Comparison of ENCODE assay signal across 8 mouse cellular contexts in the genomic region with DNA sequence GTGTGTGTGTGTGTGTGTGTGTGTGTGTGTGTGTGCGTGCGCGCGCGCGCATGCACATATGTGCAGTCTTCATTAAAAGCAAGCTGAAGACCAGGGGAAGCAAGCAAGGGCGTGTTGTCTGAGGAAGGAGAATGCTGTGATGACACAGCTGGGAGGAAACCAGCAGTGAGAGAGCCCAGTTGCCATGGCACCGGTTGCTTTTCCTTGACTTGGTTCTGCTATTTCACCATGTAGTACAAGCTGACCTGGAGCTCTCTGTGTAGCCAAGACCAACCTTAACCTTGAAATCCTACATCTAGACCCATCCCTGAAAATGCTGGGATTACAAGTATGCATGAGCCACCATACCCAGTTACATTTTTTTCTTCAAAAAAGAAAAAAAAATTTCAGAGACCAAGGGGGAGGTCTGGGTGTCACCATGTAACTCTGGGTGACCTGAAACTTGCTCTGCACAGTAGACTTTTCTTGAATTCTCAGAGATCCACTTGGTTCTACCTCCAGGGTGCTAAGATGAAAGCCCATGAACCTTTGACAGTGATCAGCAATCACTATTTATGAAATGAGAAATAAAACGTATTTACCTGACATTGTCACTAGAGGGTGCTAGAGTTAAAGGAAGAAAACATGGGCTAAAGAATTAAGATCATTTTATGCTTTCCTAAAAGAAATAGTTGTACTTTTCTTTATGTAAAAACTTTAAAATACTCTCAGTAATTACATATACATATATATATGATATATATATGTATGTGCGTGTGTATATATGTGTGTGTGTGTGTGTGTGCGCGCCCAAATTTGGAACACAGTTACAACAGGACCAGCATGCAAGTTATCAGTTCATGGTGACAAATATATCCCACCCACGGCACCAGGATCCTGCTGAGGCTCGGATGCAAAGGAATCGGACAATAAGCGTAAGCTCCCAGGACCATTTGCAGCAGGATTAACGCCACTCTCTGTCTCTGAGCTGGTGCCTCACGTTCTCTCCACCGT. TPM values are rescaled to one million over a fixed set of nuclear protein-coding genes. Genes with fewer than 3 reads are reported as not detected.
DNase-seq lines count a peak whose midpoint lies in the region; ATAC-seq lines count a peak whose summit lies in the region.

No protein-coding gene starts in this region.

- no peak for DNase-seq in heart, adult 9 months (ENCODE audit: low spot score in 2 of 2)
- DNase-seq in A20 (ENCODE audit: low read depth, low spot score) (peak; percentile 34), ZHBTc4 (ENCODE audit: low read depth, low spot score) (peak; percentile 30)
- DNase-seq in T-cell, adult 2 months (ENCODE audit: low spot score): no peak
- no peak for DNase-seq in lung, postnatal 14 days

- H3K9ac ChIP-seq in heart, embryonic 12.5 days: no peak overlapping the region
- H3K9ac ChIP-seq in hindbrain, embryonic 16.5 days (ENCODE audit: low read depth, low read length): no peak overlapping the region
- no peak overlapping the region for H3K9ac ChIP-seq in neural tube, embryonic 14.5 days (replicated peaks; ENCODE audit: low read depth, low read length)

- H3K27me3 ChIP-seq in heart, embryonic 12.5 days (replicated peaks): no peaks in the 10 kb centered on the region
- no peaks in the 10 kb centered on the region for H3K27me3 ChIP-seq in hindbrain, embryonic 16.5 days (replicated peaks; ENCODE audit: control insufficient read depth, insufficient read depth, low read length)
- no peaks in the 10 kb centered on the region for H3K27me3 ChIP-seq in neural tube, embryonic 14.5 days (ENCODE audit: control insufficient read depth, insufficient read depth, low read length)

- H3K4me2 ChIP-seq in heart, embryonic 12.5 days: peak overlapping the region; percentile 49
- H3K4me2 ChIP-seq in hindbrain, embryonic 16.5 days (ENCODE audit: low read length): no peak overlapping the region
- no peak overlapping the region for H3K4me2 ChIP-seq in neural tube, embryonic 14.5 days (ENCODE audit: low read depth, low read length)

- peaks cover 3% of the 10 kb centered on the region; the same call in 1 of the 2 replicates for H3K9me3 ChIP-seq in heart, embryonic 12.5 days (replicated peaks)
- no peaks in the 10 kb centered on the region for H3K9me3 ChIP-seq in hindbrain, embryonic 16.5 days (ENCODE audit: control insufficient read depth, low read length)
- H3K9me3 ChIP-seq in neural tube, embryonic 14.5 days (ENCODE audit: control insufficient read depth, low read length): no peaks in the 10 kb centered on the region

- peaks cover 37% of the 10 kb centered on the region for H3K36me3 ChIP-seq in heart, embryonic 12.5 days
- peaks cover under 1% of the 10 kb centered on the region; the same call in 1 of the 2 replicates for H3K36me3 ChIP-seq in hindbrain, embryonic 16.5 days (ENCODE audit: control insufficient read depth, insufficient read depth, low read length)
- H3K36me3 ChIP-seq in neural tube, embryonic 14.5 days (ENCODE audit: control insufficient read depth, insufficient read depth, low read length): no peaks in the 10 kb centered on the region

- WGBS in heart, embryonic 12.5 days: 55% methylated on average over 19 of the region's 19 CpGs
- WGBS in hindbrain, embryonic 16.5 days: 76% methylated on average over 19 of the region's 19 CpGs
- WGBS in neural tube, embryonic 14.5 days: 81% methylated on average over 19 of the region's 19 CpGs

- H3K4me1 ChIP-seq in heart, embryonic 12.5 days (replicated peaks): peaks cover 19% of the 10 kb centered on the region
- no peaks in the 10 kb centered on the region for H3K4me1 ChIP-seq in hindbrain, embryonic 16.5 days (ENCODE audit: control insufficient read depth, insufficient read depth, low read depth, low read length)
- no peaks in the 10 kb centered on the region for H3K4me1 ChIP-seq in neural tube, embryonic 14.5 days (ENCODE audit: control insufficient read depth, insufficient read depth, low read length)

- no peak for ATAC-seq in heart, embryonic 12.5 days (ENCODE audit: insufficient number of reproducible peaks, low FRiP score)
- ATAC-seq in hindbrain, embryonic 16.5 days: peak; percentile 75
- peak; percentile 47 for ATAC-seq in neural tube, embryonic 14.5 days (ENCODE audit: low read depth)

- H3K4me3 ChIP-seq in heart, embryonic 12.5 days: 0 out of 2 replicates have a peak overlapping the region, but pooled peaks have one; percentile 2
- H3K4me3 ChIP-seq in hindbrain, embryonic 16.5 days (ENCODE audit: low read length): no peak overlapping the region
- no peak overlapping the region for H3K4me3 ChIP-seq in neural tube, embryonic 14.5 days (ENCODE audit: low read depth, low read length)

- no peak overlapping the region for H3K27ac ChIP-seq in heart, embryonic 12.5 days (ENCODE audit: poor library complexity, severe bottlenecking)
- no peak overlapping the region for H3K27ac ChIP-seq in hindbrain, embryonic 16.5 days (ENCODE audit: low read depth, low read length)
- no peak overlapping the region for H3K27ac ChIP-seq in neural tube, embryonic 14.5 days (ENCODE audit: low read depth, low read length)

RNA-seq across cellular contexts. Expression of a gene that starts 21.2 kb away (rescaled TPM):
- polyA plus RNA-seq in heart, embryonic 12.5 days (2016; fragmentation: Nextera tagmentation; extraction: Ambion mirVana): 4.0 and 4.4 TPM in 2 replicates
- 37.2 and 48.9 TPM in 2 replicates for polyA plus RNA-seq in hindbrain, embryonic 16.5 days (2015; fragmentation: Nextera tagmentation; extraction: Ambion mirVana)
- polyA plus RNA-seq in neural tube, embryonic 14.5 days (2014; fragmentation: Nextera tagmentation; extraction: Ambion mirVana): 27.1 and 37.9 TPM in 2 replicates

RNA-seq across cellular contexts. Expression of a gene that starts 21.3 kb away (rescaled TPM):
- 25.2 and 25.7 TPM in 2 replicates for polyA plus RNA-seq in heart, embryonic 12.5 days (2016; fragmentation: Nextera tagmentation; extraction: Ambion mirVana)
- polyA plus RNA-seq in hindbrain, embryonic 16.5 days (2015; fragmentation: Nextera tagmentation; extraction: Ambion mirVana): 36.1 and 39.8 TPM in 2 replicates
- 34.6 and 36.0 TPM in 2 replicates for polyA plus RNA-seq in neural tube, embryonic 14.5 days (2014; fragmentation: Nextera tagmentation; extraction: Ambion mirVana)

Comparison
In these comparisons a context has a peak if more than half of its experiments do, and no peak if none do; other contexts are left out.
1. DNase-seq: peak in A20 (single experiment) and ZHBTc4 (single experiment); none in heart, adult 9 months (0 of 2), T-cell, adult 2 months (single experiment) and lung, postnatal 14 days (single experiment).